Mouse (Mus musculus) cerebellum, adult 8-10 months (tissue): ENCODE measurements around the gene E130308A19Rik.

Experiments
- DNase-seq: peaks from one replicate; pipeline ENCODE4 v3.0.0; 2022

The E130308A19Rik gene

DNA sequence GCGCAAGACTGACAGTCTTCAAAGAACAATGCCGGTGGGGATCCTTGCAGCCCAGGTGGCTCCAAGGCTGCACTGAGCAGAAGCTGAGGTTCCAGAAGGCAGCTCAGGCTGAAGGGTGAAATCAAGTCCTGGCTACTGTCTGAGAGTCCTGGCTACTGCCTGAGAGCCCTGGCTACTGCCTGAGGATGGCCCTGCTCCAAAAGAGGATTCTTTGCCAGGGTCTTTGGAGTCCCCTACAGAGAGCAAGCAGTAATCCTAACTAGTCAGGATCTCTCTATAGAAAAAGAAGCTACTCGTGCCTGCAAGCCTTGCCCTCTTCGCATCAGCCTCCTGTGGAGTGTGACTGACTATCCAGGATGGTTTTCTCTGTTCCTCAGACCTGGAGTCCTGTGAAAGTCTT is 60.7 kb downstream of the E130308A19Rik start:
- no peak for DNase-seq

DNA sequence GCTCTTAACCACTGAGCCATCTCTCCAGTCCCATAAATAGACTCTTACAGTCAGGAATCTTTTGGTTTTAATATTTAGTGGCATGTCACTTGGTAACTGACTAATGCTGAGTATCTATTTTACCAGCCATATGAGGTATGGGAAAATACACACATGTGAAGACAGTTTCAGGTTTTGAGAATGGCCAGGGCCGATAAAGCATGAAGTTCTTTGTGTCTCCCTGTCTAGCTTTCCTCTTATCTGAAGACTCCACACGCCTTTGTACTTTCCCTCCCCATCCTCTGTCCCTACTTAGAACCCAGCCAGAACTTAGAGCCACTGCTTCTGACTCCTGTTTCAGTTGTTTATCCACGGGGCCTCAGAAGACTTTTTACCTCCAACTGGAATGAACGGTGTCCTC is 63.0 kb downstream of the E130308A19Rik start:
- DNase-seq, result no peak

DNA sequence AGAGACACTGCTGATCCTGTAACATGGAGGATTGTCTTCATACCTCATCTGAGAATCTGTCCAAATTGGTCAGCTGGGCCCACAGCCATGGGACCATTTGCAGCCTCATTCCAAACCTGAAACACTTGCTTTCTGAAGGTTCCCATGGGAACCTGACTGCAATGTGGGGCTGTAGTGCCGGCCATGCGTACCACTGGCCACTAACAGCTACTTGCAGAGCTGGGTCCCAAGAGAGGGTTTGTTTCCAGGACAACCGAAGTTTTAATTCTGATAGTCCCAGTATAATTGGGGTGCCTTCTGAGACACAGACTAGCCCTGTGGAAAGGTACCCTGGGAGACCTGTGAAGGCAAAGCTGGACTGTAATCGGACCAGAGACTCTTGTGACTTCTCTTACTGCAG is 64.1 kb downstream of the E130308A19Rik start:
- no peak for DNase-seq

DNA sequence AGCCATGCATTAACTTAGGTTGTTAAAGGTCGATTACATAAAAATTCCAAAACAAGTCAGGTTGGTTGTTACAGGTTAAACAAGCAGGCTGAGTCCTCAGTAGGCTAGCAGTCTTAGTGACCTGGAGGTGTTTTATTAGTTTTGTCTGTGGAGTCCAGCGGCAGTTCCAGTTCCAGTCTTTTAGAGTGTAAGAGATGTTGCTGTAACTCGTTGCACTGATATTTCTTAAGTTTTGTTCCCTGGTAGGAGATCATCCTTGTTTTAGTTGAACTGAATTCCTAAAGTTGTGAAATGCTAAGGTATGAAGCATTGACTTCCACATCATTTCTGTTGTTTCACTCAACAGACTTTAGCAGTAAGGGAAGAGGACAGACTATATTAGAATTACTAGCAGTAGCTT is 70.8 kb downstream of the E130308A19Rik start:
- DNase-seq, result no peak

- DNase-seq, result no peak
Observed at GRCm38 (mm10) chr4:59697869-59698268, 71.9 kb downstream of the E130308A19Rik start.

GRCm38 (mm10) chr4:59699014-59699792 is 73.2 kb downstream of the E130308A19Rik start:
- no peak for DNase-seq

DNA sequence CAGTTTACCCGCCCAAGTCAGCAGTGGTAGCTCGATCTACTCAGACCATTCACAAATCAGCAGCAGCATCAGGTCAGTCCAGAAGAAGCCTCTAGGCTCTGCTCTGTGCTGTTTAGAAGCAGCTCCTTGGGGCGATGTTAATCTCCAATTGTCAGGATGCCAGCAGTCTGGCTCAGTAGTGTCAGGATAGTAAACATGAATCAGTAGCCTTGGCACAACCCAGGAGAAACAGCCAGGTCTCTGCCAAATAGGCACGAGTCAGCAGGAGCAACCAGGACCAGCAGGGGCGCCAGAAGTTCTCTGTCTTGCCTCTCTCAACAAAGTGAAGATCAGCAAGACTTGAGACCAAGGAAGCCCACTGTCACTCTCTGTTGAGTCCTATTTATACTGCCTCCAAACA is 83.3 kb downstream of the E130308A19Rik start:
- DNase-seq, result peak; percentile 22

- DNase-seq, result no peak
Observed at GRCm38 (mm10) chr4:59710736-59711389, 84.9 kb downstream of the E130308A19Rik start.

GRCm38 (mm10) chr4:59712451-59712850 is 86.4 kb downstream of the E130308A19Rik start:
- DNase-seq, result no peak

GRCm38 (mm10) chr4:59712955-59713354 is 86.9 kb downstream of the E130308A19Rik start:
- no peak for DNase-seq

DNA sequence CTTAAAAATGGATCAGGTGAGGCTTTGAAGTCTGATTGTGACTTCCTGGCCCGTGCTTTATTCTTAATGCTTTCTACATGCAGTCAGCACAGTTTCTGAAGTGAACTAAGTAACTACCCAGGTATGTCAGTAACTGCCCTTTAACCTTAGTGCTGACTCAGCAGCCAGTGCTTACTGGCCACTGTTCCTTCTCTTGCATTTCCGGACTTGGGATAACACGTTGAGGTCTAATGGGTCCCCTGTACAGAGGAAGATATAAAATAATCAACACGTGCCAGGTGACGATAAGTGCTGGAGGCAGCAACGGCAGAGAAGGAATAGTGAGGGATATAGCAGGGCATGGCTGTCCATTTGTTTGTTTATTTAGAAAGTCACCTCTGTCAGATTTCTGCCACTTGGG is 88.5 kb downstream of the E130308A19Rik start:
- no peak for DNase-seq

GRCm38 (mm10) chr4:59714926-59715325 is 88.9 kb downstream of the E130308A19Rik start:
- DNase-seq, result no peak

GRCm38 (mm10) chr4:59715531-59715930 is 89.5 kb downstream of the E130308A19Rik start:
- DNase-seq, result no peak

DNA sequence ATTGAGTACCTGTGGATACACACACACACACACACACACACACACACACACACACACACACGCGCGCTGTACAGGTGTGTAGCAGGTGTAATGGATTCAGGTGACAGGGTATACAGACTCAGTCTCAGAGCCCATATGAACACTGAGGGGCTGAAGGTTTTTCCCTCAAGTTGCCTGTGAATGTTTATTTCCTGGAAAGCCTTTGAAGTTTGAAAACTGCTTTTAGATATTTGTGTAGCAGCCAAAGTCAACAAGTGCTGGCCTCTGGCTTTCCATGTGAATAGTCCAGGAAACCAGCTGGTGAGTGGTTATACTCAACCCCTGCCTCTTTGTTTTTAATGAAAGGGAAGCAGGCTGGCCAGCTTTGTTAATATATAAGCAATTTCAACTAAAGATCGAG is 91.3 kb downstream of the E130308A19Rik start:
- DNase-seq, result no peak

GRCm38 (mm10) chr4:59718542-59718941 is 92.5 kb downstream of the E130308A19Rik start:
- no peak for DNase-seq

DNA sequence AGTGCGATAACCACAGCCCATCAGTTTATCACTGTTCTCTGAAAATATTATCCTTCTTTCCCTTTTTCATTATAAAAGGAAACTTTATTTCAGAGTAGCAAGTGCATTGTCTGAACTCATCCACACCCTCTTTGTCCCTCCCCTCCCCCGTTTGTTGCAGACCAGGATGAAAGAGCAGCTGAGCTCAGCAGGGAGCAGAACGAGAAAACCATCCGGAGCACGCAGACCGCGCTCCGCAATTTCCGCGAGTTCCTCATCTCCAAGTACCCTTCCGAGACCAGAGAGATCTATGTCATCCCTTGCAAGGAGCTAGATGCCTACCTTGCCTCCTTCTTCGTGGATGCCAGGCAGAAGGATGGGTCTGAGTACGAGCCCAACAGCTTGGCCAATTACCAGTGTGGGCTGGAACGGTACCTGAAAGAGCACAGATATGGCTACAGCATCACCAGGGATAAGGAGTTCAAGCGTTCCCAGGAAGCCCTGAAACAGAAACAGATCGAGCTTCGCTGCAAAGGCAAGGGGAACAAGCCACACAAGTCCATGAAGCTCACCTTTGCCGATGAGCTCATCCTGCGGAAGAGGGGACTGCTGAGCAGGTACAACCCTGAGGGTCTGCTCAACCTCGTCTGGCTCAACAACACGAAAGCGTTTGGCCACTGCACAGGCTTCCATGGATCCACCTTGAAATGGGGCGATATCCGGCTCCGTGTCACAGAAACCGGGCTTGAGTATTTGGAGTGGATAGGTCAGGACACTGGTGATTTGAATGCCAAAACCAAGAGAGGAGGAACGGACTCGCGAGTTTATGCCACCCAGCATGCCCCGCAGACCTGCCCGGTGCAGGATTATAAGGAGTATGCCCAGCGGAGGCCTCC is 93.7 kb downstream of the E130308A19Rik start:
- DNase-seq, result peak; percentile 23

- DNase-seq, result no peak
Observed at GRCm38 (mm10) chr4:59721811-59722210, 95.8 kb downstream of the E130308A19Rik start.

DNA sequence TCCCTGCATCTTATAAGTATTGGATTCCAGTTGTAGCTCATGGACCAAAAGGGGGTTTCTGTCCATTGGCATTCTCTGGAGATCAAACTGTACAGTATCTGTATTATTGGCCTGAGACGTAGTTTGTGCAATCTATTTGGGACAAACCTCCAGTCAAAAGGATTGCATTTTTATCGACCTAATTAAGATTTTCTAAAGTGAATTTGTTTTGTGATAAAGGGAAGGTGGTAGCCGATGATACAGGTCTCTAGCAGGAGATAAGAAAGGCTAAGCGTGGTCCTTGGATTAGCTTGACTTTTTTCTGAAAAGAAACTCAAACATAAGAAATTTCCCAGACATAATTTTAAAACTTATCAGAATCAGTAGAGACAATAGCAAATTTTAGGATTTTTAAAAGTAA is 99.6 kb downstream of the E130308A19Rik start:
- no peak for DNase-seq

- no peak for DNase-seq
Observed at GRCm38 (mm10) chr4:59726501-59726900, 100.5 kb downstream of the E130308A19Rik start.

- no peak for DNase-seq
Observed at GRCm38 (mm10) chr4:59727187-59727877, 101.3 kb downstream of the E130308A19Rik start.

DNA sequence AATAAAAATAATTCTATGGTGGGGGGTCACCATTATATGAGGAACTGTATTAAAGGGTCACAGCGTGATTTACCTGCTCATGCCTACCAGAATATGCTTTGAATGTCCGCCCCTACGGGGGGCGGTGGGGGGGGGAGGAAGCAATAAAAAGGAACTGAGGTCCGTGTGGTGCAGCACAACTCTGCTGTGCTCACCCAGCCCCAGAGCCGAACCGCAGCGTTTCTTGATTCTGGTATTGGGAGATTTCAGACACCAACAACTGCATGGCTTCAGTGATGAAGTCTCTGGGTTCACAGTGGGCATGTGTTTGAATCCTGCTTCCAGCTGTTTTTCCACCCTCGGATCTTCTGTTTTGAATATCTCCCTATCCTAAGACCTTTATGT is 101.9 kb downstream of the E130308A19Rik start:
- no peak for DNase-seq

- no peak for DNase-seq
Observed at GRCm38 (mm10) chr4:59728839-59729238, 102.8 kb downstream of the E130308A19Rik start.

- DNase-seq, result no peak
Observed at GRCm38 (mm10) chr4:59731544-59731943, 105.5 kb downstream of the E130308A19Rik start.
